Mouse (Mus musculus): ENCODE measurements at regions not wholly inside any gene's neighbourhood (a gene's known extent, or its start where the extent isn't known, plus 50 kb on each side); places are given as distances from the start of the nearest gene placed in this dataset.

- 39% methylated on average over 20 of the region's 20 CpGs for WGBS
- no peaks in the 10 kb centered on the region for H3K27me3 ChIP-seq (ENCODE audit: control insufficient read depth, insufficient read depth, low read length)
- H3K27ac ChIP-seq (replicated peaks; ENCODE audit: low read depth, low read length) = no peak overlapping the region
- H3K4me2 ChIP-seq (ENCODE audit: low read depth, severe bottlenecking) = no peak overlapping the region
- ATAC-seq (ENCODE audit: insufficient number of reproducible peaks, low FRiP score, low TSS enrichment, low read depth) (no peak), DNase-seq (ENCODE audit: low spot score) (no peak)
- H3K4me3 ChIP-seq (ENCODE audit: low read depth, low read length) = no peak overlapping the region
- no peaks in the 10 kb centered on the region for H3K36me3 ChIP-seq (ENCODE audit: control insufficient read depth, insufficient read depth, low read length)
- no peaks in the 10 kb centered on the region for H3K9me3 ChIP-seq (ENCODE audit: control insufficient read depth, low read length)
- H3K4me1 ChIP-seq (ENCODE audit: control insufficient read depth, insufficient read depth, low read length) = peaks cover 3% of the 10 kb centered on the region; the same call in 1 of the 2 replicates
- no peak overlapping the region for H3K9ac ChIP-seq (ENCODE audit: low read length)
These were observed 412.4 kb upstream of the Trpc7 start for GRCm38 (mm10) chr13:57307971-57308903.

- no peaks in the 10 kb centered on the region for H3K36me3 ChIP-seq (ENCODE audit: control insufficient read depth, insufficient read depth, low read length)
- no peak overlapping the region for H3K9ac ChIP-seq (ENCODE audit: low read length)
- H3K27me3 ChIP-seq (ENCODE audit: control insufficient read depth, insufficient read depth, low read length) = no peaks in the 10 kb centered on the region
- no peak for ATAC-seq (ENCODE audit: insufficient number of reproducible peaks, low FRiP score, low TSS enrichment, low read depth)
- no peak overlapping the region for H3K4me2 ChIP-seq (ENCODE audit: low read depth, severe bottlenecking)
- H3K27ac ChIP-seq (replicated peaks; ENCODE audit: low read depth, low read length) = no peak overlapping the region
- H3K4me1 ChIP-seq (ENCODE audit: control insufficient read depth, insufficient read depth, low read length) = peaks cover 3% of the 10 kb centered on the region; the same call in 1 of the 2 replicates
- no peak for DNase-seq (ENCODE audit: low spot score)
- 86% methylated on average over 7 of the region's 7 CpGs for WGBS
- H3K9me3 ChIP-seq (ENCODE audit: control insufficient read depth, low read length) = no peaks in the 10 kb centered on the region
- no peak overlapping the region for H3K4me3 ChIP-seq (ENCODE audit: low read depth, low read length)
These were observed 409.8 kb upstream of the Trpc7 start for GRCm38 (mm10) chr13:57305586-57305985.

- no peaks in the 10 kb centered on the region for H3K9me3 ChIP-seq (ENCODE audit: control insufficient read depth, low read length)
- DNase-seq (ENCODE audit: low spot score) (no peak), ATAC-seq (ENCODE audit: insufficient number of reproducible peaks, low FRiP score, low TSS enrichment, low read depth) (no peak)
- H3K4me3 ChIP-seq (ENCODE audit: low read depth, low read length) = no peak overlapping the region
- H3K27me3 ChIP-seq (ENCODE audit: control insufficient read depth, insufficient read depth, low read length) = no peaks in the 10 kb centered on the region
- peaks cover 3% of the 10 kb centered on the region; the same call in 1 of the 2 replicates for H3K4me1 ChIP-seq (ENCODE audit: control insufficient read depth, insufficient read depth, low read length)
- no peak overlapping the region for H3K9ac ChIP-seq (ENCODE audit: low read length)
- H3K4me2 ChIP-seq (ENCODE audit: low read depth, severe bottlenecking) = no peak overlapping the region
- no peak overlapping the region for H3K27ac ChIP-seq (replicated peaks; ENCODE audit: low read depth, low read length)
- H3K36me3 ChIP-seq (ENCODE audit: control insufficient read depth, insufficient read depth, low read length) = no peaks in the 10 kb centered on the region
- WGBS = 78% methylated on average over 2 of the region's 2 CpGs
These were observed 408.0 kb upstream of the Trpc7 start for GRCm38 (mm10) chr13:57303805-57304204.

GRCm38 (mm10) chr13:57291737-57292490 lies 396.1 kb upstream of the Trpc7 start:
- 86% methylated on average over 9 of the region's 9 CpGs for WGBS

GRCm38 (mm10) chr13:57286168-57286567 lies 390.4 kb upstream of the Trpc7 start:
- Histone ChIP-seq H3K27me3 (ENCODE audit: control insufficient read depth, insufficient read depth, low read length) (no peaks in the 10 kb centered on the region), H3K36me3 (ENCODE audit: control insufficient read depth, insufficient read depth, low read length) (no peaks in the 10 kb centered on the region), H3K4me1 (ENCODE audit: control insufficient read depth, insufficient read depth, low read length) (0 out of 2 replicates have a peak, but pooled peaks cover 5% of the 10 kb centered on the region), H3K4me2 (ENCODE audit: low read depth, severe bottlenecking) (no peak overlapping the region), H3K9me3 (ENCODE audit: control insufficient read depth, low read length) (no peaks in the 10 kb centered on the region), H3K9ac (ENCODE audit: low read length) (no peak overlapping the region), H3K4me3 (ENCODE audit: low read depth, low read length) (no peak overlapping the region), H3K27ac (replicated peaks; ENCODE audit: low read depth, low read length) (no peak overlapping the region)
- ATAC-seq (ENCODE audit: insufficient number of reproducible peaks, low FRiP score, low TSS enrichment, low read depth) = no peak
- DNase-seq (ENCODE audit: low spot score) = no peak
- 95% methylated on average over 2 of the region's 2 CpGs for WGBS

More at GRCm38 (mm10) chr13:57291737-57292490, 396.1 kb upstream of the Trpc7 start:
- ATAC-seq (ENCODE audit: insufficient number of reproducible peaks, low FRiP score, low TSS enrichment, low read depth) = no peak
- H3K4me1 ChIP-seq (ENCODE audit: control insufficient read depth, insufficient read depth, low read length) = no peaks in the 10 kb centered on the region
- H3K36me3 ChIP-seq (ENCODE audit: control insufficient read depth, insufficient read depth, low read length) = no peaks in the 10 kb centered on the region
- H3K9me3 ChIP-seq (ENCODE audit: control insufficient read depth, low read length) = no peaks in the 10 kb centered on the region
- H3K4me3 ChIP-seq (ENCODE audit: low read depth, low read length) = no peak overlapping the region
- H3K4me2 ChIP-seq (ENCODE audit: low read depth, severe bottlenecking) = no peak overlapping the region
- no peaks in the 10 kb centered on the region for H3K27me3 ChIP-seq (ENCODE audit: control insufficient read depth, insufficient read depth, low read length)
- no peak overlapping the region for H3K27ac ChIP-seq (replicated peaks; ENCODE audit: low read depth, low read length)
- H3K9ac ChIP-seq (ENCODE audit: low read length) = no peak overlapping the region
- no peak for DNase-seq (ENCODE audit: low spot score)

- ATAC-seq (ENCODE audit: insufficient number of reproducible peaks, low FRiP score, low TSS enrichment, low read depth) = no peak
- DNase-seq (ENCODE audit: low spot score) = no peak
These were observed 387.0 kb upstream of the Trpc7 start for GRCm38 (mm10) chr13:57282816-57283215.

GRCm38 (mm10) chr13:57281941-57282710 lies 386.3 kb upstream of the Trpc7 start:
- ATAC-seq (ENCODE audit: insufficient number of reproducible peaks, low FRiP score, low TSS enrichment, low read depth) (no peak), DNase-seq (ENCODE audit: low spot score) (peak; percentile 31)
- no peak overlapping the region for H3K9ac ChIP-seq (ENCODE audit: low read length)
- no peak overlapping the region for H3K4me3 ChIP-seq (ENCODE audit: low read depth, low read length)
- WGBS = 39% methylated on average over 24 of the region's 24 CpGs
- no peak overlapping the region for H3K27ac ChIP-seq (replicated peaks; ENCODE audit: low read depth, low read length)
- H3K27me3 ChIP-seq (ENCODE audit: control insufficient read depth, insufficient read depth, low read length) = no peaks in the 10 kb centered on the region
- no peaks in the 10 kb centered on the region for H3K9me3 ChIP-seq (ENCODE audit: control insufficient read depth, low read length)
- 0 out of 2 replicates have a peak, but pooled peaks cover 5% of the 10 kb centered on the region for H3K4me1 ChIP-seq (ENCODE audit: control insufficient read depth, insufficient read depth, low read length)
- no peaks in the 10 kb centered on the region for H3K36me3 ChIP-seq (ENCODE audit: control insufficient read depth, insufficient read depth, low read length)
- H3K4me2 ChIP-seq (ENCODE audit: low read depth, severe bottlenecking) = no peak overlapping the region

More at GRCm38 (mm10) chr13:57282816-57283215, 387.0 kb upstream of the Trpc7 start:
- H3K4me2 ChIP-seq (ENCODE audit: low read depth, severe bottlenecking) = no peak overlapping the region
- WGBS = 16% methylated on average over 8 of the region's 8 CpGs
- 0 out of 2 replicates have a peak, but pooled peaks cover 5% of the 10 kb centered on the region for H3K4me1 ChIP-seq (ENCODE audit: control insufficient read depth, insufficient read depth, low read length)
- no peak overlapping the region for H3K27ac ChIP-seq (replicated peaks; ENCODE audit: low read depth, low read length)
- no peaks in the 10 kb centered on the region for H3K36me3 ChIP-seq (ENCODE audit: control insufficient read depth, insufficient read depth, low read length)
- no peaks in the 10 kb centered on the region for H3K27me3 ChIP-seq (ENCODE audit: control insufficient read depth, insufficient read depth, low read length)
- no peaks in the 10 kb centered on the region for H3K9me3 ChIP-seq (ENCODE audit: control insufficient read depth, low read length)
- no peak overlapping the region for H3K4me3 ChIP-seq (ENCODE audit: low read depth, low read length)
- H3K9ac ChIP-seq (ENCODE audit: low read length) = no peak overlapping the region

GRCm38 (mm10) chr13:57281504-57281903 lies 385.7 kb upstream of the Trpc7 start:
- Histone ChIP-seq H3K27me3 (ENCODE audit: control insufficient read depth, insufficient read depth, low read length) (no peaks in the 10 kb centered on the region), H3K9me3 (ENCODE audit: control insufficient read depth, low read length) (no peaks in the 10 kb centered on the region), H3K4me3 (ENCODE audit: low read depth, low read length) (no peak overlapping the region), H3K9ac (ENCODE audit: low read length) (no peak overlapping the region), H3K4me1 (ENCODE audit: control insufficient read depth, insufficient read depth, low read length) (0 out of 2 replicates have a peak, but pooled peaks cover 5% of the 10 kb centered on the region), H3K4me2 (ENCODE audit: low read depth, severe bottlenecking) (no peak overlapping the region), H3K36me3 (ENCODE audit: control insufficient read depth, insufficient read depth, low read length) (no peaks in the 10 kb centered on the region), H3K27ac (replicated peaks; ENCODE audit: low read depth, low read length) (no peak overlapping the region)
- DNase-seq (ENCODE audit: low spot score) (peak; percentile 74), ATAC-seq (ENCODE audit: insufficient number of reproducible peaks, low FRiP score, low TSS enrichment, low read depth) (no peak)
- 34% methylated on average over 3 of the region's 3 CpGs for WGBS
